Mouse (Mus musculus): ENCODE data around the gene Olfr1402.

Olfr1402 gene

GRCm38 (mm10) chr3:97421920-97422319 lies at the start of gene Olfr1402:
TSS of gene Olfr1402 (minus strand) at chr3:97422020.
- DNase-seq: no peak

GRCm38 (mm10) chr3:97455286-97455685 lies 33.5 kb upstream of the Olfr1402 start:
- DNase-seq: no peak

GRCm38 (mm10) chr3:97438619-97439018 lies 16.8 kb upstream of the Olfr1402 start:
- no peak for DNase-seq

- DNase-seq: peak in 1 of 2 experiments; percentile 10
These were observed 27.5 kb downstream of the Olfr1402 start for GRCm38 (mm10) chr3:97394289-97394688.

DNA sequence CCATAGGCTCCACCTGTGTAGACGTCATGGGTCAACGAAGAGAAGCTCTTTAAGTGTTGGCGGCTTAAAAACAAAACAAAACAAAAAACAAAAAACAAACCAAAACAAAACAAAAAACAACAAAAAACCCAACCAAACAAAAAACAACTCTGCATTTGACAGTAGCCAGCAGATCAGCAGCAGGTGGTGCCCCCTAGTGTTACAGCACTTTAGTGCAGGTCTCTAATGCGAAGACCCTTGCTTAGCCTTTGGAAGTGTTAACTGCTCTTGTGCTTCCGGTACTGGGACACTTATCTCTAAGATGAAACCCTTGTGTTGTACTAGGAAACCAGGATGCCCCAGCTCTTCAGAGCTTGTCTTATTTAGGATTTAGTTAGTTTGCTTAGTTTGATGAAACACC lies 28.7 kb downstream of the Olfr1402 start:
- DNase-seq: no peak

GRCm38 (mm10) chr3:97370382-97370781 lies 51.4 kb downstream of the Olfr1402 start:
- no peak for DNase-seq

- DNase-seq: no peak
These were observed 58.3 kb downstream of the Olfr1402 start for GRCm38 (mm10) chr3:97363418-97364098.

GRCm38 (mm10) chr3:97358448-97358847 lies 63.4 kb downstream of the Olfr1402 start:
- no peak for DNase-seq
